Mouse (Mus musculus) erythroblast, embryonic 14.5 days (primary cell): ENCODE measurements around the gene Cmbl. TPM values are rescaled to one million over a fixed set of nuclear protein-coding genes. Genes with fewer than 3 reads are reported as not detected.

ENCODE experiments used
- H3K27me3 ChIP-seq: 2 replicates; pipeline ENCODE4 v1.6.1; 2012; ENCODE audit warnings: inconsistent platforms; ENCODE audit not compliant: control insufficient read depth
- H3K36me3 ChIP-seq: 2 replicates; pipeline ENCODE4 v1.6.1; 2012; ENCODE audit warnings: mild to moderate bottlenecking, inconsistent platforms; ENCODE audit not compliant: control insufficient read depth
- H3K4me1 ChIP-seq: 2 replicates; pipeline ENCODE4 v1.6.1; 2012; ENCODE audit warnings: inconsistent platforms; ENCODE audit not compliant: control insufficient read depth
- H3K4me3 ChIP-seq: replicated peaks from 2 replicates; pipeline ENCODE3; 2012; ENCODE audit warnings: moderate library complexity, mild to moderate bottlenecking, inconsistent platforms
- H3K9me3 ChIP-seq: 2 replicates; pipeline ENCODE4 v1.6.1; 2012; ENCODE audit warnings: low read length, inconsistent platforms, mixed read lengths; ENCODE audit not compliant: control insufficient read depth
- GATA1 ChIP-seq: IDR thresholded peaks from 2 replicates; pipeline ENCODE4 v1.6.1; 2012; ENCODE audit warnings: low read length, inconsistent platforms, mixed read lengths
- TAL1 ChIP-seq: IDR thresholded peaks from 3 replicates; pipeline ENCODE4 v1.6.1; 2012; ENCODE audit warnings: low read length, inconsistent platforms, mixed read lengths
- polyA plus RNA-seq: library from polyadenylated mRNA; stranded (reverse); fragments of >175 nt; gene quantifications from 2 replicates; pipeline ENCODE4 v1.2.3, GENCODE M21; 2012

Gene Cmbl
- polyA plus RNA-seq, 1 experiment = not detected

DNA sequence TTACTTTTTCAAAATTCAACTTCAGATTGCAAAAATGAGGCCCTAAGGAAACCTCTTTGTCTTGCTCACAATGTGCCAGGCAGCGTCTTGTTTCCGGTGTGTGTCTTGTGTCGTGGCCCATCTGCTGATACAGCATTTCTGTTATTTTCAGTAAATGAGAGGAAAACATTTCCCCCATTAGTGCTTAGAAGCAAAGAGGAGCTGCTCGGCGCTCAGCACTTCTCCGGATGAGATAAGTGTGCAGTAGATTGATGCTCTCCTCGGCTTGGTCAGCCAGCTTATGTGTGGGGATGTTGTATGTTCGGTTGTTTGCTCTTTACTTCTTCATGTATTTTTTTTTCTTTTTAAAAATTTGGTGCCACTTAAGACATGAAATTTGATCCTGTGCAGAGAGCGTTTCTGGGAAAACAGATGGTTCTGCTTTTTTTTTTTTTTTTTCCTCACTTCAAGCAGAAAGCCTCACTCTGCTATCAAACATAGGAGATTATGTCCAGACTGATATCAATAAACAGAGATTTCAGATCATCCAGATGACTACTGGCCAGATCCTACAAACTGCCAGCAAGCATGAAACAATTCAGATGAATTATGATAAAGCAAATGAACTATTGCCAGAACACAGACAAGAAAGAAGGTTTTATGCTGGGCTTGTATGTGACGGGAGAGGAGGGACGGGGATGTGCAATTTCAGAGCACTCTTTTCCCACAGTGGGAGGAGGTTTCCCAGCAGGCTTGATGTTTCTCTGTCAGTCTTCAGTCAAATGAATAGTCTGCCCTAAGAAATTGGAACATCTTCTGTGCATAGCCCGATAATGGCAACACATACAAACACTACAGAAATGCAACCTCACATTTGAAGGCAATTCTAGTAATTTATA is 62.3 kb downstream of the Cmbl start:
- no peak for TF ChIP-seq TAL1
- no peak for TF ChIP-seq GATA1
- Histone ChIP-seq H3K9me3 (no peaks in the 10 kb centered on the region), H3K4me1 (no peaks in the 10 kb centered on the region), H3K27me3 (no peaks in the 10 kb centered on the region), H3K4me3 (no peak overlapping the region), H3K36me3 (peaks cover 2% of the 10 kb centered on the region; the same call in 1 of the 2 replicates)

DNA sequence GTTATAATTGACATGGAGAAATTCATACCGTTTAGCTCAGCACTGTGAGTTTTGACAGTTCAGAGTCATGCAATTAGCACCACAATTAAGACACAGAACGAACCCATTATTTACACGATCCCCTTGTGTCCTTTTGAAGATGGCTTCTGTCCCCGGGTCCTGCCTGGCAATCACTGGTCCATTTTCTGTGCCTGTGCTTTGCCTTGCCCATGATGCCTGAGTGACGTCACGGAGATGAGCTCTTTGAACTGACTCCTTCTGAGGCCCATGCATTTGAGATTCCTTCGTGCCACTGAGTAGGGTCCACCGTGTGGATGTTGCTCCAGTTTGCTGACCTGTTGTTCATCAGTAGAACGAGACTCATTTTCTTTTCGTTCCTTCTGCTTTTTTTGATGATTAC is 63.0 kb downstream of the Cmbl start:
- H3K36me3 ChIP-seq = no peaks in the 10 kb centered on the region
- H3K9me3 ChIP-seq = no peaks in the 10 kb centered on the region
- H3K4me3 ChIP-seq = no peak overlapping the region
- H3K27me3 ChIP-seq = no peaks in the 10 kb centered on the region
- no peaks in the 10 kb centered on the region for H3K4me1 ChIP-seq
- TF ChIP-seq GATA1 (no peak), TAL1 (no peak)

DNA sequence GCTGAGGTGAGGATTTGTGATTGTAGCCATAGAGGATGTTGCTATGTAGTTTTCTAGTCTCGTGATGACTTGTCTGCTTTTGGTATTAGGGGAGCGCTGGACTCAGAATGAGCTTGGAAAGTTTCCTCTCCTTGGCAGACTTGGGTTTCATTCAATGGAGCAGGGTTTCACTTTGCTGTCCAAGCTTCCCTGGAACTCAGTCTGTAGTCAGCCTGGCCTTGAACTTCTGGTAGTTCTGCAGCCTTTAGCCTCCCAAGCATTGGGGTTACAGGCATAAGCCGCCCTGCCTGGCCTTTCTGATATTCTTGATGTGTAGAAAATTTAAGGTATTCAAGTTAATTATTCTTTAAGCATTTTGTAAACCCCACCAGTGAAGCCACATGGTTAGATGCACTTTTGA is 64.4 kb downstream of the Cmbl start:
- Histone ChIP-seq H3K4me1 (no peaks in the 10 kb centered on the region), H3K36me3 (no peaks in the 10 kb centered on the region), H3K27me3 (no peaks in the 10 kb centered on the region), H3K4me3 (no peak overlapping the region), H3K9me3 (no peaks in the 10 kb centered on the region)
- TF ChIP-seq TAL1 (no peak), GATA1 (no peak)

DNA sequence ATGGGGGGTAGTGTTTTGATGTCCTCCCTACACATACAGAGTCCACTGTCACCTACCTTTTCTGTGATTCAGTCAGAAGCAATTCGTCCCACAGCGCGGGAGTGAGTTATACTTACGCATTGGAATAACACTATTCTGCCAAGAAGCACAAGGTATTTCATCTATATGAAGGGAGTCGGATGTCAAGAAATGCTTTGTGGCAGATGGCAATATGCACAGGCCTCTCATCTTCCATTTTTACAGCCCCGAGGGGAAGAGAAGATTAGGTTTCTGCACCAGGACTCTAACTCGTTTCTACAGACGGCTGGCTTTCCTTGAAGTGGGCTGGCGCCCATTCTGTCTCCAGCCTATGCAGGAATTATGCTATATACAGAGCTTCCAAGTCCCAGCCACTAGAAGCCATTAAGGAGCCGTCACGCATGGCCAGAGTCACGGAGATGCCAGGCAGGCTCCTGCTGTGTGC is 66.2 kb downstream of the Cmbl start:
- Histone ChIP-seq H3K27me3 (no peaks in the 10 kb centered on the region), H3K4me3 (no peak overlapping the region), H3K36me3 (no peaks in the 10 kb centered on the region), H3K4me1 (no peaks in the 10 kb centered on the region), H3K9me3 (no peaks in the 10 kb centered on the region)
- TF ChIP-seq TAL1 (no peak), GATA1 (no peak)

DNA sequence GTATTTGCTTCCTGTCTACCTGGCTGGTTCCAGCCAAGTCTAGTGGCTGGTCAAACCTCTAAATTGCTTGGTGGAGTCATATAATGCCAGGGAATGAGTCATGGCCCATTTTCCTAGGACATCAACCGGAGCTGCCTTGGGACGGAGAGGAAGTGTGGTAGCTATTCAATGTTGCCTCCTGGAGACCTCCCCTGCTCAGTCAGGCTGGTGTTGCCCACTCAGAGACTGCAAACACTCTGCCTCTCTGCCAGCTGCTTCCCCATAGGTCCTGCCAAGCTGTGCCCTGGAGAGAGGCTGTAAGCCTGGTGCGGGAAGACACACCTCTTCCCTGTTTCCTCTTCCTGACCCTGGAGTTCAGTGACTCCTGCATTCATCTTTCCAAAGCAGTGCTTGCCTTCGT is 67.3 kb downstream of the Cmbl start:
- TF ChIP-seq TAL1 (no peak), GATA1 (no peak)
- H3K4me3 ChIP-seq = no peak overlapping the region
- no peaks in the 10 kb centered on the region for H3K4me1 ChIP-seq

DNA sequence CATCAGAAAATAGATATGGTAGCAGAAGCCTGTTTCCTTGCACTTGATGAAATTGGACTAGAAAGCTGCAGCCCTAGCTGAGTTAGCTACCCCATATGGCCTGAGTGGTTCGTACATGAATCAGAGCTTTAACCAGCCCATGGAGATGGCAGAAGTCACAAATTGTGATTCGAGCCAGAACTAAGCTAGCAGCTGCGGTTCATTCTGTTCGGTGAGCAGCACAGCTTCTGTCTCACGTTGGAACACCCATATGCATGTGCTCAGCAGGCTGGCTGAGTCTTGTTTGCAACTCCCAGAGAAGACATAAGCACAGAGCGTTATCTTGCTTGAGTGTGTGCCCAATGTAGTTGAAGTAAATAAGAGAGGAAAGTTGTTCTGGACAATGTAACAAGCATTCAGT is 69.4 kb downstream of the Cmbl start:
- no peak overlapping the region for H3K4me3 ChIP-seq
- no peak for TF ChIP-seq TAL1
- TF ChIP-seq GATA1 = no peak
- H3K27me3 ChIP-seq = no peaks in the 10 kb centered on the region
- H3K36me3 ChIP-seq = no peaks in the 10 kb centered on the region
- no peaks in the 10 kb centered on the region for H3K9me3 ChIP-seq
- no peaks in the 10 kb centered on the region for H3K4me1 ChIP-seq

More for the DNA sequence above, 67.3 kb downstream of the Cmbl start:
- Histone ChIP-seq H3K27me3 (no peaks in the 10 kb centered on the region), H3K9me3 (no peaks in the 10 kb centered on the region), H3K36me3 (no peaks in the 10 kb centered on the region)

DNA sequence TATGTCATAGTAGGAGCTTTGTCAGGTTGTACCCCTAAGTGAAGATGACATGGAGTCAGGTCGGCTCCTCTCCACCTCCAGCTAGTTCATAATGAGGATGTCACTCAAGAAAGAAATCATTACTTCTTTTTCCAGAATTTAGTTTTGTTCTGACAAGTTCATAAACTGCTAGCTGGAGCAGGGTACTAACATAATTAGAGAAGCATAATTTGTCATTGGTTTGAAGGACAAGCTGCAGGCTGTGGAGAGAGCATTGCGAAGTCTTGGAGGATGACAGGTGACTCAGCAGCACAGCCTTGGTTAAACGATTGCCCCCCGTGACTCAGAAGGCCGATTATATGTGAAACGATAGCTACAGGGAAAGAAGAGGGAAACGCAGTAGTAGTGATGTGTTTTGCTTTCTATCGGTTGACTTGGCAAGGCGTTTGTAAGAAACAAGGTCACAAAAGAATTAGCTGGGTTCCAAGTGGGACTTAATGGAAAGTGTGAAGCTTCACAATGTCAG is 71.0 kb downstream of the Cmbl start:
- Histone ChIP-seq H3K36me3 (no peaks in the 10 kb centered on the region), H3K4me3 (no peak overlapping the region), H3K4me1 (no peaks in the 10 kb centered on the region), H3K9me3 (no peaks in the 10 kb centered on the region), H3K27me3 (no peaks in the 10 kb centered on the region)
- TF ChIP-seq TAL1 = no peak
- no peak for TF ChIP-seq GATA1

Other genes with a start within 250 kb of the Cmbl start
- gene Ankrd33b, start 197.7 kb upstream of the Cmbl start, polyA plus RNA-seq = 0.04 TPM in 1 of 2 replicates, not detected in the other
- 0.06 and 0.13 TPM in 2 replicates for gene Ropn1l, start 111.7 kb upstream of the Cmbl start, polyA plus RNA-seq
- 2.0 and 2.7 TPM in 2 replicates for gene March6, start 34.3 kb upstream of the Cmbl start, polyA plus RNA-seq
- gene Cct5, start 36.4 kb downstream of the Cmbl start, polyA plus RNA-seq = 2.6 and 3.0 TPM in 2 replicates
- 0.48 and 0.71 TPM in 2 replicates for gene Fam173b, start 36.5 kb downstream of the Cmbl start, polyA plus RNA-seq